Mouse (Mus musculus): ENCODE measurements around the gene Gm49384. TPM values are rescaled to one million over a fixed set of nuclear protein-coding genes. Genes with fewer than 3 reads are reported as not detected.

Gene Gm49384
- polyA plus RNA-seq, 1 experiment from 2014 or later = 14.2 TPM

GRCm38 (mm10) chr12:69198164-69198535 lies 5.9 kb downstream of the Gm49384 start, which contains the start of gene Dnaaf2:
Gene Dnaaf2, minus strand, starts transcription at chr12:69198429.
- Histone ChIP-seq H3K4me2 (peak within 1 kb of the TSS; percentile 97), H3K9me3 (no peaks in the 10 kb centered on the region), H3K27me3 (replicated peaks) (no peaks in the 10 kb centered on the region), H3K4me3 (peak within 1 kb of the TSS; percentile 97), H3K27ac (replicated peaks) (peak within 1 kb of the TSS; percentile 91), H3K9ac (peak within 1 kb of the TSS; percentile 87), H3K4me1 (peaks cover 28% of the 10 kb centered on the region), H3K36me3 (peaks cover 43% of the 10 kb centered on the region)
- under 1% methylated on average over 18 of the region's 18 CpGs for WGBS
- ATAC-seq (ENCODE audit: extremely low read depth, insufficient number of reproducible peaks, low FRiP score, low TSS enrichment) = 0 out of 2 replicates have a peak, but pooled peaks have one; percentile 10

- Histone ChIP-seq H3K9ac (peak overlapping the region; percentile 87), H3K27me3 (replicated peaks) (no peaks in the 10 kb centered on the region), H3K4me2 (peak overlapping the region; percentile 97), H3K27ac (replicated peaks) (peak overlapping the region; percentile 91), H3K36me3 (peaks cover 43% of the 10 kb centered on the region), H3K4me1 (peaks cover 28% of the 10 kb centered on the region), H3K4me3 (peak overlapping the region; percentile 97), H3K9me3 (no peaks in the 10 kb centered on the region)
- WGBS = under 1% methylated on average over 94 of the region's 94 CpGs
- ATAC-seq (ENCODE audit: extremely low read depth, insufficient number of reproducible peaks, low FRiP score, low TSS enrichment) = peak; percentile 69
These were observed 6.5 kb downstream of the Gm49384 start for GRCm38 (mm10) chr12:69197378-69198163.

- peak; percentile 58 for ATAC-seq (ENCODE audit: extremely low read depth, insufficient number of reproducible peaks, low FRiP score, low TSS enrichment)
- WGBS = under 1% methylated on average over 75 of the region's 75 CpGs
These were observed 7.4 kb downstream of the Gm49384 start, which contains the start of gene Gm49383 for GRCm38 (mm10) chr12:69196444-69197377. Gene Gm49383, minus strand, starts transcription at chr12:69197104.

GRCm38 (mm10) chr12:69192637-69193036 lies 11.4 kb downstream of the Gm49384 start:
- no peak overlapping the region for H3K4me2 ChIP-seq
- no peak overlapping the region for H3K4me3 ChIP-seq
- H3K36me3 ChIP-seq = peaks cover 50% of the 10 kb centered on the region
- peaks cover 11% of the 10 kb centered on the region for H3K4me1 ChIP-seq
- WGBS = 90% methylated on average over 2 of the region's 2 CpGs
- no peaks in the 10 kb centered on the region for H3K9me3 ChIP-seq
- no peaks in the 10 kb centered on the region for H3K27me3 ChIP-seq (replicated peaks)
- H3K27ac ChIP-seq (replicated peaks) = no peak overlapping the region
- no peak for ATAC-seq (ENCODE audit: extremely low read depth, insufficient number of reproducible peaks, low FRiP score, low TSS enrichment)
- no peak overlapping the region for H3K9ac ChIP-seq

More at GRCm38 (mm10) chr12:69196444-69197377, 7.4 kb downstream of the Gm49384 start, which contains the start of gene Gm49383:
- H3K36me3 ChIP-seq = peaks cover 41% of the 10 kb centered on the region
- peaks cover 28% of the 10 kb centered on the region for H3K4me1 ChIP-seq
- peak within 1 kb of the TSS; percentile 87 for H3K9ac ChIP-seq
- H3K4me3 ChIP-seq = peak within 1 kb of the TSS; percentile 97
- no peaks in the 10 kb centered on the region for H3K27me3 ChIP-seq (replicated peaks)
- H3K9me3 ChIP-seq = no peaks in the 10 kb centered on the region
- H3K27ac ChIP-seq (replicated peaks) = peak within 1 kb of the TSS; percentile 91
- H3K4me2 ChIP-seq = peak within 1 kb of the TSS; percentile 97

- Histone ChIP-seq H3K4me3 (no peak overlapping the region), H3K9ac (no peak overlapping the region), H3K27ac (replicated peaks) (no peak overlapping the region), H3K9me3 (no peaks in the 10 kb centered on the region), H3K4me1 (peaks cover 20% of the 10 kb centered on the region), H3K4me2 (no peak overlapping the region), H3K36me3 (peaks cover 58% of the 10 kb centered on the region), H3K27me3 (replicated peaks) (no peaks in the 10 kb centered on the region)
- ATAC-seq (ENCODE audit: extremely low read depth, insufficient number of reproducible peaks, low FRiP score, low TSS enrichment) = no peak
- WGBS = 84% methylated on average over 5 of the region's 5 CpGs
These were observed 12.7 kb downstream of the Gm49384 start for GRCm38 (mm10) chr12:69191396-69191795.

GRCm38 (mm10) chr12:69190522-69190921 lies 13.5 kb downstream of the Gm49384 start:
- Histone ChIP-seq H3K36me3 (peaks cover 60% of the 10 kb centered on the region), H3K4me2 (no peak overlapping the region), H3K27me3 (replicated peaks) (no peaks in the 10 kb centered on the region), H3K4me3 (no peak overlapping the region), H3K9ac (no peak overlapping the region), H3K9me3 (no peaks in the 10 kb centered on the region), H3K4me1 (peaks cover 16% of the 10 kb centered on the region), H3K27ac (replicated peaks) (peak overlapping the region; percentile 50; the same call in 1 of the 2 replicates)
- ATAC-seq (ENCODE audit: extremely low read depth, insufficient number of reproducible peaks, low FRiP score, low TSS enrichment) = no peak
- WGBS = 98% methylated on average over 1 of the region's 1 CpGs

- ATAC-seq (ENCODE audit: extremely low read depth, insufficient number of reproducible peaks, low FRiP score, low TSS enrichment) = no peak
- Histone ChIP-seq H3K4me1 (peaks cover 17% of the 10 kb centered on the region), H3K36me3 (peaks cover 61% of the 10 kb centered on the region), H3K27ac (replicated peaks) (peak overlapping the region; percentile 50), H3K9ac (no peak overlapping the region), H3K4me2 (no peak overlapping the region), H3K27me3 (replicated peaks) (no peaks in the 10 kb centered on the region), H3K4me3 (no peak overlapping the region), H3K9me3 (no peaks in the 10 kb centered on the region)
- WGBS = 68% methylated on average over 9 of the region's 9 CpGs
These were observed 14.0 kb downstream of the Gm49384 start for GRCm38 (mm10) chr12:69190074-69190473.

GRCm38 (mm10) chr12:69186811-69187471 lies 17.1 kb downstream of the Gm49384 start:
- H3K36me3 ChIP-seq = peaks cover 51% of the 10 kb centered on the region
- no peak for ATAC-seq (ENCODE audit: extremely low read depth, insufficient number of reproducible peaks, low FRiP score, low TSS enrichment)
- 68% methylated on average over 5 of the region's 5 CpGs for WGBS
- 0 out of 2 replicates have a peak overlapping the region, but pooled peaks have one; percentile 1 for H3K4me3 ChIP-seq
- H3K9me3 ChIP-seq = no peaks in the 10 kb centered on the region
- peaks cover 25% of the 10 kb centered on the region for H3K4me1 ChIP-seq
- peak overlapping the region; percentile 36 for H3K4me2 ChIP-seq
- H3K27me3 ChIP-seq (replicated peaks) = no peaks in the 10 kb centered on the region
- H3K9ac ChIP-seq = peak overlapping the region; percentile 47; the same call in 1 of the 2 replicates
- no peak overlapping the region for H3K27ac ChIP-seq (replicated peaks)

GRCm38 (mm10) chr12:69185371-69185770 lies 18.7 kb downstream of the Gm49384 start:
- H3K36me3 ChIP-seq = peaks cover 49% of the 10 kb centered on the region

GRCm38 (mm10) chr12:69184342-69185295 lies 19.4 kb downstream of the Gm49384 start:
- Histone ChIP-seq H3K9me3 (no peaks in the 10 kb centered on the region), H3K27ac (replicated peaks) (peak overlapping the region; percentile 91), H3K27me3 (replicated peaks) (no peaks in the 10 kb centered on the region), H3K36me3 (peaks cover 42% of the 10 kb centered on the region), H3K4me2 (peak overlapping the region; percentile 90), H3K4me1 (peaks cover 25% of the 10 kb centered on the region), H3K4me3 (peak overlapping the region; percentile 84), H3K9ac (peak overlapping the region; percentile 94)
- 2% methylated on average over 86 of the region's 86 CpGs for WGBS
- ATAC-seq (ENCODE audit: extremely low read depth, insufficient number of reproducible peaks, low FRiP score, low TSS enrichment) = peak; percentile 53

More at GRCm38 (mm10) chr12:69185371-69185770, 18.7 kb downstream of the Gm49384 start:
- Histone ChIP-seq H3K27me3 (replicated peaks) (no peaks in the 10 kb centered on the region), H3K4me3 (peak overlapping the region; percentile 84), H3K27ac (replicated peaks) (peak overlapping the region; percentile 91; the same call in 1 of the 2 replicates), H3K4me1 (peaks cover 25% of the 10 kb centered on the region), H3K9ac (peak overlapping the region; percentile 94), H3K9me3 (no peaks in the 10 kb centered on the region), H3K4me2 (peak overlapping the region; percentile 90)
- no peak for ATAC-seq (ENCODE audit: extremely low read depth, insufficient number of reproducible peaks, low FRiP score, low TSS enrichment)
- 67% methylated on average over 7 of the region's 7 CpGs for WGBS
